Mouse (Mus musculus): ENCODE measurements around the gene Foxl2. TPM values are rescaled to one million over a fixed set of nuclear protein-coding genes. Genes with fewer than 3 reads are reported as not detected.

Gene Foxl2
- polyA plus RNA-seq, 1 experiment from 2014 or later, result 1.0 TPM

DNA sequence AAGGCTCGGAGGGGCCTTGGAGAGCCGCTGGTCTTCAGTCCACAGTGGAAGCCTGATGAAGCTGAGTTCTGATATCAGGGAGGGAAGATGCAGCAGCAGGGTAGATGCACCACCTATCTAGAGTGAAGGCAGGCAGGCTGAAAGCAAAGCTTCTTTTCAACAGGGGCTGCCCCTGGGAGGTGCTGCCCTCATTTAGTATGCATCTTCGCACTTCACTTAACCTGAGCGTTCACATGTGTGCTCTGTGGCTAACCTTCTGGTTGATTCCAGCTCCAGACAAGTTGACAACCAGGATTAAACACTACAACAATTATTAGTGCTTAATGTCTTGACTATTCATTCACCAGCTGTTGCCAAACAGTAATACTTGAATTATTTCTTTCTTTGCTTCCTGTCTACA is 39.0 kb downstream of the Foxl2 start:
- Histone ChIP-seq H3K27me3 (replicated peaks; ENCODE audit: control insufficient read depth, insufficient read depth, low read length) (no peaks in the 10 kb centered on the region), H3K4me3 (ENCODE audit: low read depth, low read length) (no peak overlapping the region), H3K9ac (ENCODE audit: low read depth, low read length) (no peak overlapping the region), H3K36me3 (ENCODE audit: control insufficient read depth, insufficient read depth, low read length) (peaks cover 23% of the 10 kb centered on the region), H3K4me1 (ENCODE audit: control insufficient read depth, insufficient read depth, low read length) (no peaks in the 10 kb centered on the region), H3K9me3 (ENCODE audit: control insufficient read depth, low read length) (no peaks in the 10 kb centered on the region), H3K4me2 (ENCODE audit: low read depth, low read length) (no peak overlapping the region), H3K27ac (replicated peaks; ENCODE audit: low read depth, low read length) (no peak overlapping the region)
- DNase-seq (ENCODE audit: low spot score) (no peak), ATAC-seq (ENCODE audit: low read depth) (no peak)
- 88% methylated on average over 4 of the region's 4 CpGs for WGBS

DNA sequence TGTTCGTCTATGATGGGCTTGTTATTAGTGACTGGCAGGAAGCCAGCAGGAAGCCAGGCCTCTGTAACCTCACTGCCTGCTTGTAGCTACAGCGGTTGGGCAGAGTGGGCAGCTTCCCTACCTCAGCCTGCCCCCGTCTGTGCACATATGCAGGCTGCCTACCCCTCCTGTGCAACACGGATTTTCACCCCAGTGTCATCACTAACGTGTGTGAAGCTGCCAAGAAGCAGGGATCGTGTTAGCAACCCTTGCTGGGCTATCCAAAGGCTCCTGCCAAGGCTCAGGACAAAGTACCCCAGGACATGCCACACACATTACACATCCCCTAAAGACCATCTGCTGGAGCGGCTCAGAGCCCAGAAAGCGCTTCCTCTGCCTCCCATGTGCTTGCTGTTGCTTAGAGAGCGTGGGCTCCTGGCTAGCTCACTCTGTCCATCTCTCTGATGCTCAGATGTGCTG is 44.8 kb downstream of the Foxl2 start:
- Histone ChIP-seq H3K9ac (ENCODE audit: low read depth, low read length) (no peak overlapping the region), H3K9me3 (ENCODE audit: control insufficient read depth, low read length) (0 out of 2 replicates have a peak, but pooled peaks cover under 1% of the 10 kb centered on the region), H3K4me2 (ENCODE audit: low read depth, low read length) (no peak overlapping the region), H3K27ac (replicated peaks; ENCODE audit: low read depth, low read length) (no peak overlapping the region), H3K27me3 (replicated peaks; ENCODE audit: control insufficient read depth, insufficient read depth, low read length) (no peaks in the 10 kb centered on the region), H3K4me1 (ENCODE audit: control insufficient read depth, insufficient read depth, low read length) (no peaks in the 10 kb centered on the region), H3K36me3 (ENCODE audit: control insufficient read depth, insufficient read depth, low read length) (peaks cover 20% of the 10 kb centered on the region), H3K4me3 (ENCODE audit: low read depth, low read length) (no peak overlapping the region)
- no peak for DNase-seq (ENCODE audit: low spot score)
- 71% methylated on average over 9 of the region's 9 CpGs for WGBS
- ATAC-seq (ENCODE audit: low read depth), result no peak

GRCm38 (mm10) chr9:99001326-99001725 is 46.2 kb downstream of the Foxl2 start:
- no peak for ATAC-seq (ENCODE audit: low read depth)
- Histone ChIP-seq H3K9me3 (ENCODE audit: control insufficient read depth, low read length) (peaks cover 4% of the 10 kb centered on the region; the same call in 1 of the 2 replicates), H3K27ac (replicated peaks; ENCODE audit: low read depth, low read length) (no peak overlapping the region), H3K4me2 (ENCODE audit: low read depth, low read length) (no peak overlapping the region), H3K9ac (ENCODE audit: low read depth, low read length) (no peak overlapping the region), H3K36me3 (ENCODE audit: control insufficient read depth, insufficient read depth, low read length) (peaks cover 17% of the 10 kb centered on the region), H3K4me3 (ENCODE audit: low read depth, low read length) (no peak overlapping the region), H3K4me1 (ENCODE audit: control insufficient read depth, insufficient read depth, low read length) (no peaks in the 10 kb centered on the region), H3K27me3 (replicated peaks; ENCODE audit: control insufficient read depth, insufficient read depth, low read length) (no peaks in the 10 kb centered on the region)
- WGBS, result 90% methylated on average over 6 of the region's 6 CpGs
- DNase-seq (ENCODE audit: low spot score), result no peak

Other genes with a start within 250 kb of the Foxl2 start
- gene Prr23a1, start 112.8 kb upstream of the Foxl2 start, polyA plus RNA-seq (2014; fragmentation: Nextera tagmentation; extraction: Ambion mirVana), result not detected in 2 replicates
- gene Prr23a2, start 98.8 kb upstream of the Foxl2 start, polyA plus RNA-seq (2014; fragmentation: Nextera tagmentation; extraction: Ambion mirVana), result not detected in 2 replicates
- not detected in 2 replicates for gene Prr23a3, start 90.5 kb upstream of the Foxl2 start, polyA plus RNA-seq (2014; fragmentation: Nextera tagmentation; extraction: Ambion mirVana)
- not detected in 2 replicates for gene 7420426K07Rik, start 52.2 kb upstream of the Foxl2 start, polyA plus RNA-seq (2014; fragmentation: Nextera tagmentation; extraction: Ambion mirVana)
- 39.7 and 43.5 TPM in 2 replicates for gene Faim, start 31.1 kb downstream of the Foxl2 start, polyA plus RNA-seq (2014; fragmentation: Nextera tagmentation; extraction: Ambion mirVana)
- not detected in 2 replicates for gene Gm1123, start 80.4 kb downstream of the Foxl2 start, polyA plus RNA-seq (2014; fragmentation: Nextera tagmentation; extraction: Ambion mirVana)
- gene Pik3cb, start 185.3 kb downstream of the Foxl2 start, polyA plus RNA-seq (2014; fragmentation: Nextera tagmentation; extraction: Ambion mirVana), result 1.3 and 1.6 TPM in 2 replicates